Mouse (Mus musculus) A20 (cell line): ENCODE results near the gene Fhad1.
A peak's percentile ranks its signal among the peaks of the same experiment; 100 is the strongest.

Experiments used
- DNase-seq: peaks from one replicate; pipeline ENCODE4 v3.0.0-alpha.2; 2011; ENCODE audit warnings: low read depth, low spot score

Fhad1 gene

GRCm38 (mm10) chr4:141932785-141933574 is 81.9 kb downstream of the Fhad1 start:
- no peak for DNase-seq

GRCm38 (mm10) chr4:141931526-141931925 is 83.4 kb downstream of the Fhad1 start:
- no peak for DNase-seq

GRCm38 (mm10) chr4:141930001-141930400 is 84.9 kb downstream of the Fhad1 start:
- no peak for DNase-seq

- DNase-seq, result peak; percentile 18
Measured at GRCm38 (mm10) chr4:141928881-141929281, 86.0 kb downstream of the Fhad1 start.

GRCm38 (mm10) chr4:141925781-141926345 is 89.0 kb downstream of the Fhad1 start:
- DNase-seq, result no peak

- no peak for DNase-seq
Measured at GRCm38 (mm10) chr4:141923961-141924360, 90.9 kb downstream of the Fhad1 start.

- DNase-seq, result no peak
Measured at GRCm38 (mm10) chr4:141920391-141920790, 94.5 kb downstream of the Fhad1 start.

GRCm38 (mm10) chr4:141917735-141918419 is 97.0 kb downstream of the Fhad1 start:
- DNase-seq, result no peak

- DNase-seq, result no peak
Measured at GRCm38 (mm10) chr4:141914040-141914439, 100.8 kb downstream of the Fhad1 start.

GRCm38 (mm10) chr4:141913201-141913993 is 101.5 kb downstream of the Fhad1 start:
- no peak for DNase-seq

GRCm38 (mm10) chr4:141904710-141905109 is 110.2 kb downstream of the Fhad1 start:
- no peak for DNase-seq

- no peak for DNase-seq
Measured at GRCm38 (mm10) chr4:141902479-141902858, 112.4 kb downstream of the Fhad1 start.

- DNase-seq, result no peak
Measured at GRCm38 (mm10) chr4:141901711-141902478, 113.0 kb downstream of the Fhad1 start.

- no peak for DNase-seq
Measured at GRCm38 (mm10) chr4:141900421-141900820, 114.5 kb downstream of the Fhad1 start.

GRCm38 (mm10) chr4:141899936-141900335 is 114.9 kb downstream of the Fhad1 start:
- no peak for DNase-seq

GRCm38 (mm10) chr4:141898905-141899304 is 116.0 kb downstream of the Fhad1 start:
- DNase-seq, result no peak

GRCm38 (mm10) chr4:141897838-141898237 is 117.0 kb downstream of the Fhad1 start:
- DNase-seq, result no peak

GRCm38 (mm10) chr4:141897225-141897624 is 117.7 kb downstream of the Fhad1 start:
- DNase-seq, result no peak

GRCm38 (mm10) chr4:141895772-141896171 is 119.1 kb downstream of the Fhad1 start:
- DNase-seq, result no peak

- no peak for DNase-seq
Measured at GRCm38 (mm10) chr4:141893157-141893784, 121.6 kb downstream of the Fhad1 start.
